Mouse (Mus musculus): ENCODE measurements around the gene Cdrt4.

Cdrt4 gene

GRCm38 (mm10) chr11:62951012-62951411 is at the start of gene Cdrt4:
Gene Cdrt4, plus strand, starts transcription at chr11:62951193.
- no peak for DNase-seq (ENCODE audit: low read depth, low spot score)

- DNase-seq (ENCODE audit: low read depth, low spot score) = peak; percentile 91
Observed at GRCm38 (mm10) chr11:62901699-62902323, 49.2 kb upstream of the Cdrt4 start.

GRCm38 (mm10) chr11:62903871-62904495 is 47.0 kb upstream of the Cdrt4 start:
- DNase-seq (ENCODE audit: low read depth, low spot score) = no peak

GRCm38 (mm10) chr11:62909720-62910306 is 41.2 kb upstream of the Cdrt4 start:
- no peak for DNase-seq (ENCODE audit: low read depth, low spot score)

GRCm38 (mm10) chr11:62911362-62911761 is 39.6 kb upstream of the Cdrt4 start:
- DNase-seq (ENCODE audit: low read depth, low spot score) = peak; percentile 74

- DNase-seq (ENCODE audit: low read depth, low spot score) = no peak
Observed at GRCm38 (mm10) chr11:62913141-62913540, 37.9 kb upstream of the Cdrt4 start.

- DNase-seq (ENCODE audit: low read depth, low spot score) = peak; percentile 57
Observed at GRCm38 (mm10) chr11:62914532-62914931, 36.5 kb upstream of the Cdrt4 start.

- no peak for DNase-seq (ENCODE audit: low read depth, low spot score)
Observed at GRCm38 (mm10) chr11:62915486-62915885, 35.5 kb upstream of the Cdrt4 start.

GRCm38 (mm10) chr11:62916765-62917164 is 34.2 kb upstream of the Cdrt4 start:
- no peak for DNase-seq (ENCODE audit: low read depth, low spot score)

GRCm38 (mm10) chr11:62919946-62920742 is 30.8 kb upstream of the Cdrt4 start:
- DNase-seq (ENCODE audit: low read depth, low spot score) = peak; percentile 30

- DNase-seq (ENCODE audit: low read depth, low spot score) = no peak
Observed at GRCm38 (mm10) chr11:62920743-62921050, 30.3 kb upstream of the Cdrt4 start.

- DNase-seq (ENCODE audit: low read depth, low spot score) = peak; percentile 97
Observed at GRCm38 (mm10) chr11:62921052-62921977, 29.7 kb upstream of the Cdrt4 start.

- no peak for DNase-seq (ENCODE audit: low read depth, low spot score)
Observed at GRCm38 (mm10) chr11:62924091-62924761, 26.8 kb upstream of the Cdrt4 start.

GRCm38 (mm10) chr11:62929799-62930198 is 21.2 kb upstream of the Cdrt4 start:
- DNase-seq (ENCODE audit: low read depth, low spot score) = no peak

GRCm38 (mm10) chr11:62930574-62930973 is 20.4 kb upstream of the Cdrt4 start:
- no peak for DNase-seq (ENCODE audit: low read depth, low spot score)

GRCm38 (mm10) chr11:62931141-62931540 is 19.9 kb upstream of the Cdrt4 start:
- no peak for DNase-seq (ENCODE audit: low read depth, low spot score)

GRCm38 (mm10) chr11:62933099-62933498 is 17.9 kb upstream of the Cdrt4 start:
- DNase-seq (ENCODE audit: low read depth, low spot score) = no peak

GRCm38 (mm10) chr11:62934795-62935514 is 16.0 kb upstream of the Cdrt4 start:
- no peak for DNase-seq (ENCODE audit: low read depth, low spot score)

GRCm38 (mm10) chr11:62937986-62938385 is 13.0 kb upstream of the Cdrt4 start:
- DNase-seq (ENCODE audit: low read depth, low spot score) = no peak

GRCm38 (mm10) chr11:62938921-62939320 is 12.1 kb upstream of the Cdrt4 start:
- no peak for DNase-seq (ENCODE audit: low read depth, low spot score)
